Mouse (Mus musculus) testis, adult 2 months (tissue): ENCODE measurements around the gene Hoxc10. TPM values are rescaled to one million over a fixed set of nuclear protein-coding genes. Genes with fewer than 3 reads are reported as not detected.

ENCODE experiments used
- H3K27ac ChIP-seq: fragments of 200-500 bp; 2 replicates; pipeline ENCODE4 v1.5.1; 2012; ENCODE audit warnings: low read depth, low read length; ENCODE audit not compliant: control insufficient read depth, insufficient read depth
- H3K27me3 ChIP-seq: fragments of 200-500 bp; 2 replicates; pipeline ENCODE4 v1.6.1; 2012; ENCODE audit warnings: mild to moderate bottlenecking, low read length, moderate library complexity; ENCODE audit not compliant: control insufficient read depth, insufficient read depth
- H3K36me3 ChIP-seq: fragments of 200-500 bp; 2 replicates; pipeline ENCODE4 v1.6.1; 2012; ENCODE audit warnings: mild to moderate bottlenecking, low read length; ENCODE audit not compliant: control insufficient read depth, insufficient read depth
- H3K4me1 ChIP-seq: fragments of 200-500 bp; 2 replicates; pipeline ENCODE4 v1.6.1; 2012; ENCODE audit warnings: low read length; ENCODE audit not compliant: control insufficient read depth, insufficient read depth
- H3K4me3 ChIP-seq: fragments of 200-500 bp; 2 replicates; pipeline ENCODE4 v1.5.1; 2012; ENCODE audit warnings: low read depth, mild to moderate bottlenecking, low read length, moderate library complexity, mixed read lengths; ENCODE audit not compliant: control insufficient read depth
- CTCF ChIP-seq: fragments of 200-500 bp; IDR thresholded peaks from 2 replicates; pipeline ENCODE4 v1.5.1; 2012; ENCODE audit warnings: low read depth, mild to moderate bottlenecking, inconsistent platforms, low read length, moderate library complexity; ENCODE audit not compliant: control insufficient read depth, insufficient read depth, insufficient replicate concordance
- POLR2A ChIP-seq: fragments of 200-500 bp; IDR thresholded peaks from 2 replicates; pipeline ENCODE4 v1.6.1; 2012; ENCODE audit warnings: low read depth, mild to moderate bottlenecking, inconsistent platforms, low read length, moderate library complexity; ENCODE audit not compliant: control insufficient read depth
- polyA plus RNA-seq: library from polyadenylated mRNA; depleted of rRNA; stranded (reverse); fragments of >200 nt; gene quantifications from 2 replicates; pipeline ENCODE4 v1.2.3, GENCODE M21; 2012

The Hoxc10 gene
- polyA plus RNA-seq, 1 experiment = 0.31 TPM

- Histone ChIP-seq H3K4me3 (no peak overlapping the region), H3K36me3 (no peaks in the 10 kb centered on the region), H3K4me1 (peaks cover 9% of the 10 kb centered on the region; the same call in 1 of the 2 replicates), H3K27ac (no peak overlapping the region), H3K27me3 (peaks cover 22% of the 10 kb centered on the region)
- TF ChIP-seq POLR2A = no peak
- no peak for TF ChIP-seq CTCF
Observed at GRCm38 (mm10) chr15:102959663-102960191, 6.9 kb upstream of the Hoxc10 start.

- no peaks in the 10 kb centered on the region for H3K36me3 ChIP-seq
- H3K27ac ChIP-seq = no peak overlapping the region
- H3K4me1 ChIP-seq = peaks cover 11% of the 10 kb centered on the region
- no peak overlapping the region for H3K4me3 ChIP-seq
- peaks cover 21% of the 10 kb centered on the region for H3K27me3 ChIP-seq
- TF ChIP-seq CTCF (no peak), POLR2A (no peak)
Observed at GRCm38 (mm10) chr15:102961728-102962127, 4.9 kb upstream of the Hoxc10 start.

DNA sequence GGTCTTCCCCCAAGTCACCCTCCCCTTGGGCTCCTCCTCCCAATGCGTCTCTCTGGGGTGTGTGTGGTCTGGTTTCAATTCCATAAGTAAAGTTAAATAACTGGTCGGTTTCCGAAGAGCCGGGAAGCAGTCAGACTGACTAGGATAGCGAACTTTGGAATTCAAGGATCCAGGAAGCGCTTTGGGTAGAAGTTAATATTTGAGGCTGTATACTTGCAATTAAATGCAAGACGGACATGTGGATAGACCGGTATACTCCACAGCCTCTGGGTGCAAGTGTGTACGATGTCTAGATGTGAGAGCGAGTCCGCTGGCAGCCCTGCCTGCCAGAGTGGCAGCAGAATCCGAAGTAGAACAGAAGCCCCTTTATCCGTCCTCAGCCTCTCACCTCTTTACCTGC lies 4.1 kb upstream of the Hoxc10 start:
- H3K27me3 ChIP-seq = peaks cover 16% of the 10 kb centered on the region
- TF ChIP-seq CTCF = no peak
- no peak for TF ChIP-seq POLR2A

DNA sequence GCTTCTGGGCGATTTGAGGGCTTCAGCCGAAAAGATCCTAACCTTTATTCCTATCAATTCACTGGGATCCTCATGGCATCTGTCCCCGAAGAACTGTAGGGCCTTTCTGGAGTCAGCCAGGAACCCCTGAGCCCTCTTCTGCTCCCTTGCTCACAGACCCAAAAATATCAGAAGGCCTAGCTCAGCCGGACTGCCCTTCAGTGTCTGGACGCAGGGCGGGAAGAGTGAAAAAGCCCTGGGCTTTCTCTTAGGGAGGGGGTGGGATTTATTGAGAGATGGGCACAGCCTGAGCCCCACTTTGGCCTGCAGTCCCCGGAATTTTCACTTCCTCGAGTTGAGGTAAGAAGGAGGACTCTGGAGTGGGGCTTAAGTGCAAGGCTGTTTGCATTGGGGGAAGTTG lies 3.3 kb upstream of the Hoxc10 start:
- no peak overlapping the region for H3K27ac ChIP-seq
- no peaks in the 10 kb centered on the region for H3K36me3 ChIP-seq
- no peak overlapping the region for H3K4me3 ChIP-seq
- H3K27me3 ChIP-seq = peaks cover 16% of the 10 kb centered on the region
- peaks cover 14% of the 10 kb centered on the region for H3K4me1 ChIP-seq
- TF ChIP-seq POLR2A (no peak), CTCF (no peak)

More for the DNA sequence above, 4.1 kb upstream of the Hoxc10 start:
- Histone ChIP-seq H3K27ac (0 out of 2 replicates have a peak overlapping the region, but pooled peaks have one; percentile 8), H3K4me3 (no peak overlapping the region), H3K36me3 (no peaks in the 10 kb centered on the region), H3K4me1 (peaks cover 12% of the 10 kb centered on the region)

DNA sequence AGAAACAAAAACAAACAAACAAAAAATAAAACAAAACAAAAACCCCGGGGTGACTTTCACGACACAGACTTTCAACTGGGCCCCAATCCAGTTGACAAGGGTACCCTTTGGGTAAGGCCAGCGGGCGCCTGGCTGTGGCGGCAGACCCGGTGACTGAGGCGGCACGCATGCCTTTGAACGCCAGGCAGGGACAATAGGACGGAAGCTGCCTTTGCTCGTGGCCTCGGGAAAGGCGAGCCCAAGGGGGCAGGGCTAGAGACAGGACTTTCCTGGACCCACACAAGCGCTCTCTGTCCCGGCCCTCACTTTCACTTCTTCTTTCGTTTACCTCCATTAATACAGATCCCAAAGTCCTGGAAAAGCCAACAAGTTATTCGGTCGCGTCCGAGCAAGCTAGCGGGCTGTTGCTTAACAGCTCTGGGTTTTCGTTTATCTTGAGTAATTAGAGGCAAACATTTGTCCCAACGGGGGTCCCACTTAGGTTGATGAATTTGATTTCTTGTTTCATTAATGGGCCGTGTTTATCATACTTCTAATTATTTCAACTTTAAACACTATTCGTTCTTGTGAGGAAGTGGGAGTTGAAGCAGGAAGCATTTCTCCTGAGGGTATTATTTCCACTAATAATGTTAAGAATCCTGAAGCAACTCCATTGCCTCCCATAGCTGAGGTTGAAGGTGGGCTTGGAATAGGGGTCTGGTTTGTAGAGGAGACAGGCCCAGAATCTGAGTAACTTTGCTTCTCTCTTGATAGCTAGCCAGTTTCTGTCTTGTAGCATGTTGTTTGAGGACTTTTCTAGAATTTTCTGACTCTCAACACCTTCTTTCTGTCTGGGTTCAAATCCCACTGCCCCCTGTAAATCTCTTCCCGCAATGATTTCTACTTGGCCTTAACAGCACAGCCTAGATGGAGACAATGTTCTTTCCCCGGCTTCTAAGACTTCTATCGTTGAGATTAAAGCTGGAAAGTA lies 2.6 kb upstream of the Hoxc10 start:
- Histone ChIP-seq H3K4me1 (peaks cover 14% of the 10 kb centered on the region), H3K27ac (no peak overlapping the region), H3K4me3 (no peak overlapping the region), H3K27me3 (peaks cover 16% of the 10 kb centered on the region), H3K36me3 (no peaks in the 10 kb centered on the region)
- TF ChIP-seq POLR2A (no peak), CTCF (no peak)

DNA sequence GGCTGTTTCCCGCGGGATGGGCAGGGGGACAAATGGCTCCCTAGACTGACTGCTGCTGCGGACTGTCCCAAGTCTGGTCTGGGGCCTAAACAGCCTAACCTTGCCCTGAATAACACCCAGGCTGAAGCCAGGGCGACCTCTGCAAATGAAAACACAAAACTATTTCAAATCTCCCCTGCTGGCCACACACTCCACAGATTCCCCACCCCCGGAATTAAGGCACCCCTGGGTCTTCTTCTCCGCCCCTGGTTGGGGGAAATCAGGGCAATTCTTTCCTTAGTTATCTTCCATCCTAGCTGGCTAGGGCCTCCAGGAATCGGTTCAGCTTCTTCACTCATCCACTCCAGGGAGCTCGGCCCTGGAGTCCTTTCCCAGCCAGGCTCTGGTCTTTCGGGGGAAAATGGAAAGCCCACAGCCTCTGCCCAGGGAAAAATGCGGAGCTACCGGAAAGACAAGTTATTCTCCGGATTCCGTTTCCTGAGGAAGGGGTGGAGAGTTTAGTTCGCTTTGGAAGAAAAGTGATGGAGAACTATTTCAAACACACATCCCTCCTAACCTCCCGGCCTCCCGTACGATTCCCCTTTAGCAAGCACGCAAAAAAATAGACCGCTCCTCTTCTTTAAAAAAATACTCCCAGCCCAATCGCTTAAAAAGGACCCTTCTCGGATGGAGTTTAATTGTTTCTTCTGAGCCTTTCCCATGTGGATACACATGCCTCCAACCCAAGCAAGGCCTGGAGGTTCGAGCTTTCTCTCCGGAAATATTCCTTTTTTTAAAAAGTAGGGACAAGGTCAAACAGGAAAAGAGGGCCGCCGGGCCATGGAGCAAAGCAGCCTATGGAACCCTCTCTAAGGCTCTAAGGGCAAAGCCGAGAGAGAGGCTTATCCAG lies 1.3 kb upstream of the Hoxc10 start:
- peaks cover 14% of the 10 kb centered on the region for H3K27me3 ChIP-seq

More for the DNA sequence above, 1.3 kb upstream of the Hoxc10 start:
- H3K4me3 ChIP-seq = no peak overlapping the region
- no peaks in the 10 kb centered on the region for H3K36me3 ChIP-seq
- peaks cover 11% of the 10 kb centered on the region for H3K4me1 ChIP-seq
- TF ChIP-seq CTCF (no peak), POLR2A (no peak)
- no peak overlapping the region for H3K27ac ChIP-seq
